Mouse (Mus musculus) liver, embryonic 16.5 days (tissue): ENCODE data around the gene Anxa7. TPM values are rescaled to one million over a fixed set of nuclear protein-coding genes. Genes with fewer than 3 reads are reported as not detected.

Source experiments
- ATAC-seq: fragments of 200-750 bp; cut with Nextera tagmentation; 2 replicates; pipeline ENCODE4 v1.8.0; 2017; ENCODE audit warnings: low read depth, mild to moderate bottlenecking, moderate number of reproducible peaks, moderate library complexity
- H3K27ac ChIP-seq: fragments of 300-500 bp; sonication (generic); 2 replicates; pipeline ENCODE4 v1.5.1; 2014; ENCODE audit warnings: mild to moderate bottlenecking, low read length
- H3K27me3 ChIP-seq: fragments of 300-500 bp; sonication (generic); 2 replicates; pipeline ENCODE4 v1.6.1; 2014; ENCODE audit warnings: low read depth, low read length, mixed read lengths; ENCODE audit not compliant: control insufficient read depth, insufficient read depth
- H3K36me3 ChIP-seq: fragments of 300-500 bp; sonication (generic); 2 replicates; pipeline ENCODE4 v1.6.1; 2014; ENCODE audit warnings: mild to moderate bottlenecking; ENCODE audit not compliant: control insufficient read depth, insufficient read depth
- H3K4me1 ChIP-seq: fragments of 300-500 bp; sonication (generic); 2 replicates; pipeline ENCODE4 v1.6.1; 2014; ENCODE audit warnings: low read depth, low read length, mixed read lengths; ENCODE audit not compliant: control insufficient read depth
- H3K4me2 ChIP-seq: fragments of 300-500 bp; sonication (generic); 2 replicates; pipeline ENCODE4 v1.6.1; 2014; ENCODE audit warnings: low read depth, low read length, mixed read lengths
- H3K4me3 ChIP-seq: fragments of 300-500 bp; sonication (generic); 2 replicates; pipeline ENCODE4 v1.5.1; 2014; ENCODE audit warnings: low read depth, mild to moderate bottlenecking, low read length
- H3K9ac ChIP-seq: fragments of 300-500 bp; sonication (generic); 2 replicates; pipeline ENCODE4 v1.6.1; 2014; ENCODE audit warnings: low read depth, low read length
- H3K9me3 ChIP-seq: fragments of 300-500 bp; sonication (generic); replicated peaks from 2 replicates; pipeline ENCODE4 v1.6.1; 2016; ENCODE audit warnings: low read length; ENCODE audit not compliant: control insufficient read depth
- WGBS: fragments of 180-500 bp; shearing (Covaris S2); extraction: QIAGEN DNeasy Blood & Tissue Kit; methylation state at CpG from one replicate; pipeline ENCODE4 v1.1.7; 2014; ENCODE audit not compliant: insufficient replicate concordance; 5-methylcytosine and 5-hydroxymethylcytosine counted together
- polyA plus RNA-seq: library from polyadenylated mRNA; unstranded; fragments of >200 nt; fragmentation: Nextera tagmentation; extraction: Ambion mirVana; gene quantifications from 2 replicates; pipeline ENCODE4 v1.2.1, GENCODE M21; 2015

The Anxa7 gene
- polyA plus RNA-seq: 40.3 and 40.6 TPM in 2 replicates

- no peaks in the 10 kb centered on the region for H3K9me3 ChIP-seq
- H3K27ac ChIP-seq: peak within 1 kb of the TSS; percentile 88
- ATAC-seq: peak; percentile 82
- no peaks in the 10 kb centered on the region for H3K36me3 ChIP-seq
- H3K4me1 ChIP-seq: peaks cover 30% of the 10 kb centered on the region
- H3K27me3 ChIP-seq: no peaks in the 10 kb centered on the region
- under 1% methylated on average over 48 of the region's 48 CpGs for WGBS
- peak within 1 kb of the TSS; percentile 79 for H3K4me3 ChIP-seq
- peak within 1 kb of the TSS; percentile 87 for H3K9ac ChIP-seq
- H3K4me2 ChIP-seq: peak within 1 kb of the TSS; percentile 82
Measured at GRCm38 (mm10) chr14:20479291-20480194, at the start of gene Anxa7. Anxa7 (minus strand) TSS chr14:20480133.

GRCm38 (mm10) chr14:20529643-20530042, 49.7 kb upstream of the Anxa7 start:
- WGBS: 40% methylated on average over 4 of the region's 4 CpGs

GRCm38 (mm10) chr14:20520179-20520578, 40.2 kb upstream of the Anxa7 start:
- Histone ChIP-seq H3K4me1 (no peaks in the 10 kb centered on the region), H3K27ac (no peak overlapping the region), H3K9ac (no peak overlapping the region), H3K4me3 (no peak overlapping the region), H3K27me3 (no peaks in the 10 kb centered on the region), H3K9me3 (no peaks in the 10 kb centered on the region), H3K4me2 (no peak overlapping the region), H3K36me3 (peaks cover 5% of the 10 kb centered on the region; the same call in 1 of the 2 replicates)
- ATAC-seq: no peak
- WGBS: 91% methylated on average over 2 of the region's 2 CpGs

More at GRCm38 (mm10) chr14:20529643-20530042, 49.7 kb upstream of the Anxa7 start:
- Histone ChIP-seq H3K4me1 (no peaks in the 10 kb centered on the region), H3K9me3 (no peaks in the 10 kb centered on the region), H3K27ac (no peak overlapping the region), H3K4me3 (no peak overlapping the region), H3K4me2 (no peak overlapping the region), H3K36me3 (no peaks in the 10 kb centered on the region), H3K9ac (no peak overlapping the region), H3K27me3 (no peaks in the 10 kb centered on the region)
- no peak for ATAC-seq

- Histone ChIP-seq H3K9me3 (no peaks in the 10 kb centered on the region), H3K27me3 (no peaks in the 10 kb centered on the region), H3K36me3 (peaks cover 12% of the 10 kb centered on the region), H3K4me2 (no peak overlapping the region), H3K4me1 (no peaks in the 10 kb centered on the region), H3K4me3 (no peak overlapping the region), H3K27ac (no peak overlapping the region), H3K9ac (no peak overlapping the region)
- no peak for ATAC-seq
- 84% methylated on average over 2 of the region's 2 CpGs for WGBS
Measured at GRCm38 (mm10) chr14:20508424-20508823, 28.5 kb upstream of the Anxa7 start.

- Histone ChIP-seq H3K4me3 (no peak overlapping the region), H3K4me2 (no peak overlapping the region), H3K9me3 (no peaks in the 10 kb centered on the region), H3K36me3 (peaks cover 9% of the 10 kb centered on the region), H3K27me3 (no peaks in the 10 kb centered on the region), H3K4me1 (no peaks in the 10 kb centered on the region), H3K9ac (no peak overlapping the region), H3K27ac (no peak overlapping the region)
- WGBS: 84% methylated on average over 10 of the region's 10 CpGs
- no peak for ATAC-seq
Measured at GRCm38 (mm10) chr14:20502966-20503365, 23.0 kb upstream of the Anxa7 start.

- ATAC-seq: no peak
- Histone ChIP-seq H3K27ac (no peak overlapping the region), H3K9ac (no peak overlapping the region), H3K9me3 (no peaks in the 10 kb centered on the region), H3K27me3 (no peaks in the 10 kb centered on the region), H3K36me3 (peaks cover 10% of the 10 kb centered on the region), H3K4me3 (no peak overlapping the region), H3K4me2 (no peak overlapping the region), H3K4me1 (no peaks in the 10 kb centered on the region)
- 87% methylated on average over 3 of the region's 3 CpGs for WGBS
Measured at GRCm38 (mm10) chr14:20499982-20500381, 20.0 kb upstream of the Anxa7 start.

- Histone ChIP-seq H3K27ac (no peak within 1 kb of the TSS), H3K4me1 (no peaks in the 10 kb centered on the region), H3K36me3 (peaks cover 10% of the 10 kb centered on the region), H3K27me3 (no peaks in the 10 kb centered on the region), H3K4me3 (no peak within 1 kb of the TSS), H3K9ac (no peak within 1 kb of the TSS), H3K4me2 (no peak within 1 kb of the TSS), H3K9me3 (no peaks in the 10 kb centered on the region)
- ATAC-seq: no peak
- 80% methylated on average over 2 of the region's 2 CpGs for WGBS
Measured at GRCm38 (mm10) chr14:20496603-20497002, 16.7 kb upstream of the Anxa7 start, which contains the start of gene Mss51. Mss51 (minus strand) TSS chr14:20496901.

GRCm38 (mm10) chr14:20486031-20486430, 6.1 kb upstream of the Anxa7 start:
- WGBS: 89% methylated on average over 5 of the region's 5 CpGs
- Histone ChIP-seq H3K36me3 (no peaks in the 10 kb centered on the region; the same call in 1 of the 2 replicates), H3K9ac (no peak overlapping the region), H3K4me3 (no peak overlapping the region), H3K4me1 (peaks cover 6% of the 10 kb centered on the region), H3K27me3 (no peaks in the 10 kb centered on the region), H3K27ac (no peak overlapping the region), H3K4me2 (no peak overlapping the region), H3K9me3 (no peaks in the 10 kb centered on the region)
- ATAC-seq: no peak
